Mouse (Mus musculus) left cerebral cortex, adult 8-10 months (tissue): ENCODE data around the gene Tff1. TPM values are rescaled to one million over a fixed set of nuclear protein-coding genes. Genes with fewer than 3 reads are reported as not detected.

Experiments
- total RNA-seq, 4 experiments: library from RNA; stranded (reverse); gene quantifications; 2 replicates each; pipeline ENCODE4 v1.2.4; 2022

The Tff1 gene
- total RNA-seq, 4 experiments from 2014 or later: not detected

Other genes starting within 250 kb of the Tff1 start
- gene Umodl1, start 210.6 kb downstream of the Tff1 start, total RNA-seq: under 1 TPM; 0.20 to 0.57 (median 0.32) TPM
- 10 to 100 TPM; 83.1 to 94.3 (median 83.4) TPM for gene Abcg1, start 107.6 kb downstream of the Tff1 start, total RNA-seq
- not detected for gene Tff3, start 35.6 kb downstream of the Tff1 start, total RNA-seq
- not detected for gene Tff2, start 21.0 kb downstream of the Tff1 start, total RNA-seq
- gene Tmprss3, start 33.7 kb upstream of the Tff1 start, total RNA-seq: under 1 TPM in 1 of 4 experiments, not detected in 3; 0.21 TPM
- gene Ubash3a, start 42.6 kb upstream of the Tff1 start, total RNA-seq: not detected
- 10 to 100 TPM; 14.0 to 23.9 (median 18.8) TPM for gene Rsph1, start 112.1 kb upstream of the Tff1 start, total RNA-seq
- gene Slc37a1, start 121.5 kb upstream of the Tff1 start, total RNA-seq: 10 to 100 TPM; 11.5 to 14.5 (median 12.8) TPM
- 10 to 100 TPM; 20.1 to 29.5 (median 22.2) TPM for gene Pde9a, start 220.9 kb upstream of the Tff1 start, total RNA-seq